Mouse (Mus musculus): ENCODE measurements at regions not wholly inside any gene's neighbourhood (a gene's known extent, or its start where the extent isn't known, plus 50 kb on each side); places are given as distances from the start of the nearest gene placed in this dataset.

- DNase-seq (ENCODE audit: low spot score in 2 of 2), result no peak
These were observed 746.9 kb downstream of the Ppargc1a start for GRCm38 (mm10) chr5:50820674-50821073.

DNA sequence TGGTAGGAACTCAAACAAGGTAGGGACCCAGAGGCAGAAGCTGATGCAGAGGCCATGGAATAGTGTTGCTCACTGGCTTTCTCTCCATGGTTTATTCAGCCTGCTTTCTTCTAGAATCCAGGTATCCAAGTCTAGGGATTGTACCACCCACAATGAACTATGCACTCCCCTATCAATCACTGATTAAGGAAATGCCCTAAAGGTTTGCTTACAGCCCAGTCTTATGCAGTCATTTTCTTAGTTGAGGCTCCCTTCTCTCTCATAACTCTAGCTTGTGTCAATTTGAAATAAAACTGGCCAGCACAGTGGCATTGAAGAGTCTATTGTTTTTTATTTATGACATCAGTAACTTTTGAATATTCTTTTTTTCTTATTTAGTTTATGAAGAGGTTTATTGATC is 747.6 kb downstream of the Ppargc1a start:
- DNase-seq (ENCODE audit: low spot score in 2 of 2), result no peak

DNA sequence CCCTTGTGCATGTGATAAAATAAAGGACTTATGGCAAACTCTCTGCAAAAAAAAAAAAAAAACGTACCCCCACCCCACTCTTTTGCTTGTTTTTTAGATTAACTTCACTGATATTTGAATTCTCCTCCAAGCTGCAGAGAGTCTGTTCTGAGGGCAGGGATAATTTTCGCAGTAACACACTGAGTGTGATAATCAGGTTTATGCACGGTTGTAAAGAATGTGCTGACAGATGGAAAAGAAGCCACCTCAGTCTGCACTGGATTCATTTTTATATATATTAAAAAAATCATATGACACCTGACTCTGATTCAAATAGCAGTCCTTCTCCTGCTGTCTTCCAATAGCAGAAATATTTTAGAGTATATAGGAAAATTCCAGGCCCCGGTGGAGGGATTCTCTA is 736.5 kb upstream of the Adgra3 start:
- no peak for DNase-seq (ENCODE audit: low spot score in 2 of 2)

- DNase-seq (ENCODE audit: low spot score in 2 of 2), result no peak
These were observed 735.8 kb upstream of the Adgra3 start for GRCm38 (mm10) chr5:50794453-50795169.

DNA sequence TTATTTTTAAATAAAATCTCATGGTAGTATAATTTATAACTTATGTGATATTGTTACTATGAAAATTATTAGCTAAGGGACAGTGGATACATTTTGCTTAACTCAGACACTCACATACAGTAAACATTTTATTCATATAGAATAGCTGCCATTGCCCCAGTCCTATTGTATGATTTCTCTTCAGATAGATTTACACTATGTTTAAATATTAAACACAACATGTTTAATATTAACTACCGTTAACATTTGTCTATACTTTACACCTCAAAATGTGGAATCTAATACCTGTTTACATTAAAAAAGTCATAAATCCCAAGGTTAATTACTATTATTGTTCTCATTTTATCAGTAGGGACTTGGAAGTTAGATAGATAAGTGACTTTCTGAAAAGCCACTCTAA is 734.8 kb upstream of the Adgra3 start:
- DNase-seq (ENCODE audit: low spot score in 2 of 2), result no peak

DNA sequence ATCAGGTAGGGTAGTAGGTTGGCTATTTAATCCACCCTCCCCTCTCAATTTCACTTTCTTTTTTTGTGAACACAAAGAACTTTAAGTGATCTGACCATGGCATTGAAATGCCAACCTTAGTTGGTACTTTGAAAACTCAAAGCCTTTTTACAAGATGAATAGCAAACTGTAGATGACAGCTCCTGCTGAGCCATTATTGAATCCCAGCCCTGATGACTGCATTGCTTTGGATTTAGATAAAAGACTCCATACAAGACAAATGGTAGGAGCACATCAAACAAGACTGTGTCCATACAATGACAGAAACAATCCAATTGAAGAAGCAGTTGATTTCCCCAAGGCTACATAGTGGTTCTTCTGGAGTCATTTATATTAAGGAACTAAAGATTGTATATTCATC is 726.5 kb upstream of the Adgra3 start:
- DNase-seq (ENCODE audit: low spot score in 2 of 2), result no peak

- DNase-seq (ENCODE audit: low spot score in 2 of 2), result no peak
These were observed 720.3 kb upstream of the Adgra3 start for GRCm38 (mm10) chr5:50779138-50779537.

DNA sequence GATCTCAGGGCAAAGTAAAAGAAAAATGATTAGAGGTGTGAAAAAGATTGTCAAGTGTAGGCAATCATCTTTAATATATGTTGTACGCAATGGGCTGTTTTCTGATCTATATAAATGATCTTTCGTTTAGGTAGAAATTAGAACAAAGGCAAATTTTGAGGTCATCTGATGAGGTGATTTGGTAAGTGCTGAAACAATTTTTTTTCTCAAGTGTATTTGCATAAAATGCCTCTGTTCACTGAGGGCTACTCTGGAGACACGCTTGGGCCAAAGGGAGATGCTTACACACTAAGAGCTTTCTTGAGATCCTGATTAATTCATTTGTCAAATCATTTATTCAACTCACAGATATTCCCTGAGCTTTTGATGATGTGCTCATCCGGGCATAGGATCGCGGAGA is 719.4 kb upstream of the Adgra3 start:
- DNase-seq (ENCODE audit: low spot score in 2 of 2), result no peak

- no peak for DNase-seq (ENCODE audit: low spot score in 2 of 2)
These were observed 703.5 kb upstream of the Adgra3 start for GRCm38 (mm10) chr5:50762261-50762660.

DNA sequence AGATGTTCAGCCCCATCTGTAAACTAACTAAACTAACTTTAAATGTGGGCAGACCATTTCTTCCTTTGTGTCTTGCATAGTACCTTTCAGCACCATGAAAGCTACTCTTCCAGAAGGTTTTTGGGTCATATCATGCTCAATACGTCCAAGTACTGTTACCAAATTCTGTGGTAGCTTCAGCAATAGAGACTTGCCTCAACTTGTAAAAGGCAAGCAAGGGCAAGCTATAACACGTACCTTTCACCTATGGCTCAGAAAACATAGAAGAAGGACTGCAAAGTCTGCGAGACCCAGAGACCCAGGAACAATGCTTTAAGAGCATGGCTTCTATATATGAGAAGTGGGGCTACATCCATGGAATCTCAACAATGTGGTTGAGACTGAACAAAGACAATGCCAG is 701.6 kb upstream of the Adgra3 start:
- DNase-seq (ENCODE audit: low spot score in 2 of 2), result no peak

GRCm38 (mm10) chr5:50752766-50753165 is 694.0 kb upstream of the Adgra3 start:
- DNase-seq (ENCODE audit: low spot score in 2 of 2), result no peak

DNA sequence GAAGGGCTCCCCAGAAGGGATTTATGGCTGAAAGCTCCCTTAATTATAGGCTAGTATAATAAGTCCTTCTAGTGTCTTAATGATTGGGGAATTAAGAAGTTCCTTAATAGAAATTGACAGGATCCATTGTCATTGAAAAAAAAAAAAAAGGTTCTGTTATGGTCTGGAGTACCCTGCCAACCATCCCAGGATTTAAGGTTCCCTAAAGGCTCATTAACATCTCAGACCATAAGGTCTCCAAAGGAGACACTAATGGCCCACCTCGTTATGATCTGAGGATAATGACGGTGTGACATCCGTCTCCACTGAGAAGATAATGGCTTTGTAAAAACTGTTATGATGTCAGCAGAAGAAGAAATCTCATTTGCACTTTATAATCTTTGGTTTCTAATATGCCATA is 692.6 kb upstream of the Adgra3 start:
- no peak for DNase-seq (ENCODE audit: low spot score in 2 of 2)

DNA sequence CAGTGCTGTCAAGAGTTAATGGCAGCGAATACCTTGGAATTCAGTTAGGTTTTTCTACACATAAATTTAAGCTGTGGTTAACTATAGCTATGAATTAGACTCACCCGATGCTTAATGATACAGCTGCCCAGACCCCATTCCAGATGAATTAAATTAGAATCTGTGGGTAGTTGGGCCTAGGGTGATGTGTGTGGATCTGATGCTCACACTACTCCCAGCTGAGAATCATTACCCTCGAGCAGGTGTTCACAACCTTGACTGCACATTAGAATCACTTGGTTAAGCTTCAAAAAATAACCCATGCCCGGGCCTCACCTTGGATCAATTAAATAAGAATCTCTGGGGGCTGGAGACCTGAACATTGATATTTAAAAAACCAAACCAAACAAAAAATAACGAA is 684.2 kb upstream of the Adgra3 start:
- DNase-seq (ENCODE audit: low spot score in 2 of 2), result no peak

- DNase-seq (ENCODE audit: low spot score in 2 of 2), result no peak
These were observed 674.9 kb upstream of the Adgra3 start for GRCm38 (mm10) chr5:50733711-50734110.

DNA sequence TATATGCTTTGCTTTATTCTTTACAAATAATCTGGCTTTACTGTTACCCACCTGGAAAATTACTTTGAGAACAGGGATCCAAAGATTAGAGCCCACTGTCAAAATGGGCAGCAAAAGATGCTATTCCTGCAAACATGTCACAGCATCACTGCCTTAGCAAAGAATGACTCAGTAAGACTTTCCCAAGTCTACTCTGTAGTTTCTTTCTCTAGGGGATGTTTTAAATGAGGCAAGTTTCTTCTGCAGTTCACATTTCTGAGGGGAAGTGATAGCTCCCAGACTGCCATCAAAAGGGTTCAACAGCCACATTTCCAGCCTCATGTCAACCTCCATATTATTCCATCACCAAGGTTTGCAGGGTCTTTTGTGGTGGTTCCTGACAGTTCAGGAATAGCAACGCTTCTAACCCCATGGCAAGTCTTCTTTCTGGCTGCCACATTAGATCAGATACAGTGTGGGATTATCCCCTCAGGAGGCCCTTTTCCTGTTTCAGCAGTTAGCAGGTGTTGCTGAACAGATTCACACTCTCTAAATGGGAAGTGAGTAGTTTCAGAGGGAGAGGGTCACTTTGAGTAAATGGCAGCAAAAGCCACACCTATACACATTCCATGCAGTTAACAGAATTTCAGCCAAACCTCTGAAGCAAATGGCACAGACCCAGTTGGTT is 669.7 kb upstream of the Adgra3 start:
- DNase-seq (ENCODE audit: low spot score in 2 of 2), result no peak

- no peak for DNase-seq (ENCODE audit: low spot score in 2 of 2)
These were observed 648.3 kb upstream of the Adgra3 start for GRCm38 (mm10) chr5:50706945-50707663.

DNA sequence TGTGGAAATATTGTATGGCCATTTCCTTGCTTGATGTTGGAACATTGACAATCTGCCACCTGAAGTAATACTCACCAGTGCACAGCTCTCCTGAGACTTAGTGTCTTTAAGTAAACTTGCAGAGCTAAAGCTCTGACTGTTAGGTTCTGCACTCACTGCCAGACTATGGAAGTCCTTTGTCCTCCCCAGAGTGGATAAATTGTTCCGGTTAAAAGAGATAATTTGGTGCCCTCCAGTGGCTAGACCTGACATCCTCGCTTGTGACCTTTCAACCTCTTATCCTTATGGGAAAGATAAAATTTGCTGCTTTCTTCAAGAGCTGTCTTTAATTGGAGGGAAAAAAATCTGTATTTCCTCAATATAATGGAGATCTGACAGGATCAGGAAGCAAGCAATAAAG is 639.3 kb upstream of the Adgra3 start:
- DNase-seq (ENCODE audit: low spot score in 2 of 2), result no peak

DNA sequence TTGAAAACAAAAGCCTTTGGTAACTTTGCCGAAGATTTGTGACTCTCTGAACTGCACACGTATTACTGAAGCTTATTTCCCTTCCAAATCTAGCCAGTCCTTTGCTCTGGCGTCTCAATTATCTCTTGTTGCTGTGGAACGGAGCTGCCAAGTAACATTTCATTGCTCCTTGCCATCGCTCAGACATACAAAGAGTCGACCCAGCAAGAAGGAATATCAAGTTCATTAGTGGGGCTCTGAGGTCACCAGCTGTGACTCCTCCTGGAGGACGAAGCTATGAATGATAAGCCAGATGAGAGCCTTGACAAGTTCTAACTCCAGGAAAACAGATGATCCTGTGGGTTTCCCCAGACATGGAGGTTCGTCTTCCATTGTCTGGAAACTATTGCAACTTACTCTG is 638.8 kb upstream of the Adgra3 start:
- DNase-seq (ENCODE audit: low spot score in 2 of 2), result no peak

DNA sequence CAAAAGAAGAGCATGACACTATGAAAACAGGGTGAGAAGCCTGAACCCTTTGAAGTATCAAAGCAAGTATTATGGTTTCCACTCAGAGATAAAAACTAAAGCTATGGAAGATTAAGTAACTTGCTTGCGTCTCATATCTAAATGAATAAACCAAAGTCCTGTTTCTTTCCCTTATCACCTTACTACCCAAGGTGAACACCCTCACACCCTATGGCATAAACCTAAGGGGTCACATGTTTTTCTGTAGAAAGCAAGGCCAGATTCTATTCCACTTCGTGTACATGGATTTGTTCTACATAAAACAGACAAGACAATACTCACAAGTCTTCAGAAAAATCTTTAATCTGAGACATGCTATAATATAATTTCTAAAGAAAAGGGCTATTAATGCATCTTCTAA is 629.6 kb upstream of the Adgra3 start:
- no peak for DNase-seq (ENCODE audit: low spot score in 2 of 2)

DNA sequence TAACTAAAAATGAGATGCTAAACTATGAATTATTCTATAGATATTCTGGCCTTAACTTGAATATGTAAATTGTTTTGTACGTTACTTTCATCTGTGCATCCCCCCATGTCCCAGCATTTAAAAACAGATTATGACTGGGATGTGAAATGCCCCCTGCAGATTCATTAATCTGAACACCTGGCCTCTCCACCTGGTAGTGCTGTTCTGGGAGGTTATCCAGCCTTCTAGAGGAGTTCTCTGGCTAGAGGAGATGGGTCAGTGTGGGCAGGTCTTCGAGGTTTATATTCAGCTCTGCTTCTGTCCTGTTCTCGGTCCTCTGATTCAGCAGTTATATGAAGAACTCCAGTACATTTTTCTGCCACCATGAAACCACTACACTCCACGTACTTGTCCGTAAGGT is 625.2 kb upstream of the Adgra3 start:
- no peak for DNase-seq (ENCODE audit: low spot score in 2 of 2)

GRCm38 (mm10) chr5:50636539-50636938 is 577.7 kb upstream of the Adgra3 start:
- no peak for DNase-seq (ENCODE audit: low spot score in 2 of 2)

DNA sequence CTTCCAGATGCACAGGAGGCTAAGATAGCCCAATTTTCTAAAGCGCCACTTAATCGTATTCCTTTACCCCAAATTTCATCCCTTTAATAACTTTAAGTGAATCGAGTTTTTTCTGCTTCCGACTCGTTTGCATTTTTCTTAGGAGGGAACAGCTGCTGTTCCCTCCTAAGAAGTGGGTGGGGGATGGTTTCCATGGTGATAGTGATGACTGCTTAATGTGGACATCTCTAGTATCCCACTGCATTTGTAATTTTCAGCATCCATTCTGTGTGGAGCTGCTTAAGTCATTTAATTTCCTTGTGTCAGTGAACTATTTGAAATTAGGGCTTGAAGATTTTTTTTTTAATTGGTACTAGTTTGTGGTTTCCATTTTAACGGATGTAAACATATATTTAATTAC is 567.8 kb upstream of the Adgra3 start:
- peak; percentile 1 to 25 for DNase-seq (ENCODE audit: low spot score in 2 of 2)

- no peak for DNase-seq (ENCODE audit: low spot score in 2 of 2)
These were observed 565.4 kb upstream of the Adgra3 start for GRCm38 (mm10) chr5:50624206-50624605.

Data from right cerebral cortex, postnatal 36 days (tissue).